Mouse (Mus musculus) myocyte (in vitro differentiated cells): ENCODE measurements at regions not wholly inside any gene's neighbourhood (a gene's known extent, or its start where the extent isn't known, plus 50 kb on each side); places are given as distances from the start of the nearest gene placed in this dataset.

Source experiments
- CEBPB ChIP-seq: IDR thresholded peaks from 2 replicates; pipeline ENCODE4 v1.6.1; 2011; ENCODE audit warnings: mild to moderate bottlenecking, moderate library complexity; ENCODE audit not compliant: poor library complexity, insufficient read depth, severe bottlenecking
- E2F4 ChIP-seq: IDR thresholded peaks from one replicate; pipeline ENCODE4 v1.6.1; 2011; ENCODE audit warnings: mild to moderate bottlenecking, control low read depth, moderate library complexity; ENCODE audit not compliant: insufficient read depth
- MAX ChIP-seq: IDR thresholded peaks from one replicate; pipeline ENCODE4 v1.6.1; 2011; ENCODE audit warnings: low read depth, mild to moderate bottlenecking, control low read depth
- POLR2A ChIP-seq: IDR thresholded peaks from one replicate; pipeline ENCODE4 v1.6.1; 2011; ENCODE audit warnings: low read depth, mild to moderate bottlenecking, control low read depth, moderate library complexity; ENCODE audit not compliant: insufficient read length
- POLR2AphosphoS2 ChIP-seq: IDR thresholded peaks from one replicate; pipeline ENCODE4 v1.6.1; 2011; ENCODE audit warnings: low read depth, control low read depth; ENCODE audit not compliant: insufficient read length
- SRF ChIP-seq: IDR thresholded peaks from one replicate; pipeline ENCODE4 v1.6.1; 2011; ENCODE audit warnings: low read depth; ENCODE audit not compliant: control insufficient read depth, insufficient read length
- USF1 ChIP-seq: IDR thresholded peaks from one replicate; pipeline ENCODE4 v1.6.1; 2011; ENCODE audit warnings: low read depth, mild to moderate bottlenecking, control low read depth, moderate library complexity

DNA sequence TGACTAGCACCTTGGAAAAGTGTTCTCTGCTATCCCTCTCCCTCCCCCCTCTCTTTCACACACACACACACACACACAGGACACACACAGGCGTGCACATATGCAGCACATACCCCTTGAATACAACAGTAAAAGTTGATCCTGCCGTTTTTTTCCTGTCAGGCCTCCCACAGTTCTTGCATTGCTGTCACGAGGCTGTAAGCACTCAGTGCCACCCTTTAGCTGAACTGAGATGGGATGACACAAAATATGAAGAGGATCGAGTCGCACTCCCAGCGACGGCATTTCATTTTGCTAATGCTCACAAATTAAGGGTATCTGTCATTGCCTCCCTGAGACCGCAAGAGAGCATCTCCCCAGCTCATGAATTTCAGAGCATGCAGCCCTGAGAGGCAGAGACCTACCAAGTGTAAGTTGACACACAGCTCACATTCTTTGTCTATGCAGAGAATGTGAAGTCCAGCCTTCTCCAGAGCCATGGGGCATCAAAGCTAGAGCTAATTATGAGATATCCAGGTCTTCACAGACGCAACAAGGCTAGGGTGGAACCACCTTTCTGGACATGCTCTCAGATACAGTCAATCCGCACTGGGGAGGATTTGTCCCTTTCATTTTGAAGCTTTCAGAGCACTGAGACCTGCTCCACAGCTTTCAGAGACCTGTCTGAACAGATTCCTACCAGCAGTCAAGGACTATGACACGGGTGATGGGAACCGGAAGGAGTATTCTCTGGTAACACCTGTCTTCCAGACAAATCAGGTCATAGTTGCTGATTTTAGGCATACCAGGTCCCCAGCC, 152.3 kb downstream of the Cmpk2 start:
- TF ChIP-seq MAX, result no peak
- TF ChIP-seq POLR2A, result no peak
- TF ChIP-seq E2F4, result no peak
- no peak for TF ChIP-seq POLR2AphosphoS2
- no peak for TF ChIP-seq USF1
- TF ChIP-seq SRF, result no peak
- no peak for TF ChIP-seq CEBPB
